Mouse (Mus musculus): ENCODE results near the gene Mkrn2. TPM values are rescaled to one million over a fixed set of nuclear protein-coding genes. Genes with fewer than 3 reads are reported as not detected.

The Mkrn2 gene
- total RNA-seq, 2 experiments from 2014 or later, result 31.6 to 35.4 TPM

- no peak overlapping the region for H3K27ac ChIP-seq
- no peak for DNase-seq (ENCODE audit: low spot score in 2 of 2)
- H3K4me3 ChIP-seq, result no peak overlapping the region
- TF ChIP-seq CTCF (conservative IDR thresholded peaks at IDR 0.05), result peak; percentile 23
These were observed 17.5 kb upstream of the Mkrn2 start for GRCm38 (mm10) chr6:115584176-115584575.

- DNase-seq (ENCODE audit: low spot score in 2 of 2), result no peak
- no peak for TF ChIP-seq CTCF (conservative IDR thresholded peaks at IDR 0.05)
These were observed 15.4 kb upstream of the Mkrn2 start for GRCm38 (mm10) chr6:115586321-115586720.

GRCm38 (mm10) chr6:115591692-115592359 is 9.9 kb upstream of the Mkrn2 start:
- H3K4me3 ChIP-seq, result no peak overlapping the region
- TF ChIP-seq CTCF (conservative IDR thresholded peaks at IDR 0.05), result no peak
- H3K27ac ChIP-seq, result no peak overlapping the region
- no peak for DNase-seq (ENCODE audit: low spot score in 2 of 2)

More at GRCm38 (mm10) chr6:115586321-115586720, 15.4 kb upstream of the Mkrn2 start:
- H3K4me3 ChIP-seq, result no peak overlapping the region
- no peak overlapping the region for H3K27ac ChIP-seq

GRCm38 (mm10) chr6:115592458-115592857 is 9.2 kb upstream of the Mkrn2 start, which contains the start of gene Mkrn2os:
TSS of gene Mkrn2os (minus strand) at chr6:115592576.
- TF ChIP-seq CTCF (conservative IDR thresholded peaks at IDR 0.05), result no peak
- DNase-seq (ENCODE audit: low spot score in 2 of 2), result no peak
- no peak within 1 kb of the TSS for H3K4me3 ChIP-seq
- no peak within 1 kb of the TSS for H3K27ac ChIP-seq

- H3K27ac ChIP-seq, result no peak overlapping the region
These were observed 8.4 kb upstream of the Mkrn2 start for GRCm38 (mm10) chr6:115593252-115593651.

GRCm38 (mm10) chr6:115594463-115594862 is 7.2 kb upstream of the Mkrn2 start:
- H3K27ac ChIP-seq, result no peak overlapping the region
- no peak overlapping the region for H3K4me3 ChIP-seq
- no peak for DNase-seq (ENCODE audit: low spot score in 2 of 2)
- no peak for TF ChIP-seq CTCF (conservative IDR thresholded peaks at IDR 0.05)

More at GRCm38 (mm10) chr6:115593252-115593651, 8.4 kb upstream of the Mkrn2 start:
- no peak for DNase-seq (ENCODE audit: low spot score in 2 of 2)
- H3K4me3 ChIP-seq, result no peak overlapping the region
- no peak for TF ChIP-seq CTCF (conservative IDR thresholded peaks at IDR 0.05)

- no peak for DNase-seq (ENCODE audit: low spot score in 2 of 2)
- Histone ChIP-seq H3K4me3 (no peak overlapping the region), H3K27ac (no peak overlapping the region)
- TF ChIP-seq CTCF (conservative IDR thresholded peaks at IDR 0.05), result no peak
These were observed 6.0 kb upstream of the Mkrn2 start for GRCm38 (mm10) chr6:115595667-115596066.

- DNase-seq (ENCODE audit: low spot score in 2 of 2), result no peak
- peak; percentile 43; the same call in 1 of the 2 replicates for TF ChIP-seq CTCF (conservative IDR thresholded peaks at IDR 0.05)
- peak overlapping the region; percentile 91; the same call in 1 of the 2 replicates for H3K27ac ChIP-seq
- peak overlapping the region; percentile 90 for H3K4me3 ChIP-seq
These were observed 384 bp upstream of the Mkrn2 start for GRCm38 (mm10) chr6:115601322-115601714.

- Histone ChIP-seq H3K4me3 (no peak overlapping the region), H3K27ac (peak overlapping the region; percentile 92)
- no peak for DNase-seq (ENCODE audit: low spot score in 2 of 2)
- no peak for TF ChIP-seq CTCF (conservative IDR thresholded peaks at IDR 0.05)
These were observed 4.8 kb downstream of the Mkrn2 start for GRCm38 (mm10) chr6:115606461-115606860.

- TF ChIP-seq CTCF (conservative IDR thresholded peaks at IDR 0.05), result no peak
- DNase-seq (ENCODE audit: low spot score in 2 of 2), result peak; percentile 37 to 50
- H3K27ac ChIP-seq, result peak overlapping the region; percentile 92
- no peak overlapping the region; the same call in 1 of the 2 replicates for H3K4me3 ChIP-seq
These were observed 5.7 kb downstream of the Mkrn2 start for GRCm38 (mm10) chr6:115607429-115607828.

- no peak overlapping the region for H3K4me3 ChIP-seq
- DNase-seq (ENCODE audit: low spot score in 2 of 2), result no peak
- H3K27ac ChIP-seq, result peak overlapping the region; percentile 92; the same call in 1 of the 2 replicates
- TF ChIP-seq CTCF (conservative IDR thresholded peaks at IDR 0.05), result peak; percentile 72
These were observed 7.4 kb downstream of the Mkrn2 start for GRCm38 (mm10) chr6:115609121-115609520.

- H3K4me3 ChIP-seq, result no peak overlapping the region
- no peak for TF ChIP-seq CTCF (conservative IDR thresholded peaks at IDR 0.05)
These were observed 8.6 kb downstream of the Mkrn2 start for GRCm38 (mm10) chr6:115610301-115610700.

GRCm38 (mm10) chr6:115613793-115614192 is 12.1 kb downstream of the Mkrn2 start:
- Histone ChIP-seq H3K27ac (peak overlapping the region; percentile 62; the same call in 1 of the 2 replicates), H3K4me3 (no peak overlapping the region)
- TF ChIP-seq CTCF (conservative IDR thresholded peaks at IDR 0.05), result no peak
- no peak for DNase-seq (ENCODE audit: low spot score in 2 of 2)

More at GRCm38 (mm10) chr6:115610301-115610700, 8.6 kb downstream of the Mkrn2 start:
- no peak overlapping the region for H3K27ac ChIP-seq
- no peak for DNase-seq (ENCODE audit: low spot score in 2 of 2)

GRCm38 (mm10) chr6:115615983-115616382 is 14.3 kb downstream of the Mkrn2 start:
- H3K27ac ChIP-seq, result peak overlapping the region; percentile 57
- DNase-seq (ENCODE audit: low spot score in 2 of 2), result no peak
- peak; percentile 47 for TF ChIP-seq CTCF (conservative IDR thresholded peaks at IDR 0.05)
- H3K4me3 ChIP-seq, result no peak overlapping the region

Measured in layer of hippocampus, adult 2 months (tissue).